Mouse (Mus musculus) CD4-positive, CD25-positive, alpha-beta regulatory T cell, adult 9 weeks (primary cell): ENCODE measurements around the gene Mrpl58. TPM values are rescaled to one million over a fixed set of nuclear protein-coding genes. Genes with fewer than 3 reads are reported as not detected.

Source experiments
- polyA plus RNA-seq: library from polyadenylated mRNA; unstranded; fragments of 100-300 nt; shearing (Covaris generic); gene quantifications from one replicate; pipeline ENCODE4 v1.2.1, GENCODE M21; 2017

Mrpl58 gene
- 206 TPM for polyA plus RNA-seq

DNA sequence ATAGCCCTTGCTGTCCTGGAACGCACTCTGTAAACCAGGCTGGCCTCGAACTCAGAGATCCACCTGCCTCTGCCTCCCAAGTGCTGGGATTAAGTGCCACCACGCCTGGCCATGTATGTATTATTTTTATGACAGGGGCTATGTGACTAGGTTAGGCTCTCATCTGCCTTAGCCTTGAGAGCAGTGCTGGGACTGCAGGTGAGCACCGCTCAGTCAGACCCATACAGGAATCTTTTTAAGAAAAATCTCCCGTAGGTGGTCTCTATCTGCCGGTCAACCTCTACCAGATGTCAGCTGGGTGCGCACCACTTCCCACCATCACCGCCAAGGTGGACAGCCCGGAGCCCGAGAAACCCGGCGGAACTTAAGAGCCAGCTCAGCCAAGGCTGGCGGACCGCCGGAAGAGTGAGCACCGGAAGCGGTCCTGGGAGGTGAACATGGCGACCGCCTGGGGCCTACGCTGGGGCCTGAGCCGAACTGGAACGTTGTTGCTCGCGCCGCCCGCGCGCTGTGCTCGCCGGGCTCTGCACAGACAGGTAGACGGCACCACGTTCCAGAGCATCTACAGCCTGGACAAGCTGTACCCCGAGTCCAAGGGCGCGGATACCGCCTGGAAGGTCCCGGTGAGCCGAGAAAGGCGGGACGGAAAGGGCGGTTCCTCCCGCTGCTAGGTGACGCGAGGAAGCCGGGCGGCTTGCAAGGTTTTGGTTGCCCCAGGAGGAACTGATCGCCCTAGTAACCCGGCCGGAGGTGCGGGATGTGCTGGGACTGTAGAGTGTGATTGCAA is at the start of gene Mrpl58:
Gene Mrpl58 (plus strand): TSS at position 415 of the 787 bp plus-strand sequence.

DNA sequence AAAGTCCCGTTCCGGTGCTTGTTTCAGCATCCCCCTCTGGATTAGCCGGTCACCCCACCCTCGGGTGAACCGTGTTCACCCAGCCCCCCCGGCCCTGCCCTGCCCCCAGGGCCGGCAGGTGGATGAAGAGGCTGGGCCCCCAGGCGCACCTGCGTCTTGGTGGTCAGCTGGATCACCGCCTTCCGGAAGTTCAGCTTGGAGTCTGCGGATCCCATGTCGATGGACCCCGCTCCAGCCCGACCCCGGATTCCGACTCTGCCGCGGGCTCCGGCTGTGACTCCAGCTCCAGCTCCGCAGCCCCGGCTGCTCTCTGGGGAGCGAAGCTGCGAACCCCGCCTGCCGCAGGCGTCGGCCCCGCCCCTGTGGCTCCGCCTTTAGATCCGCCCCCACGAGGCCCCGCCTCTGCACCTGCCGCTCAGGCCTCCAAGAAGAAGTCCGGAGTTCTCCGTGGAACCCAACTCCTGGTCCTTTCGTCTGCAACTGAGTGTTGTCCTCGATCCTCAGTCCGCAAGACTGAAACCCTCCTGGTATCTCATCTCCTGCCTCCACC is 36.1 kb upstream of the Mrpl58 start, which contains the start of gene Hid1:
Gene Hid1 (minus strand): TSS at position 362 of the 550 bp plus-strand sequence.

DNA sequence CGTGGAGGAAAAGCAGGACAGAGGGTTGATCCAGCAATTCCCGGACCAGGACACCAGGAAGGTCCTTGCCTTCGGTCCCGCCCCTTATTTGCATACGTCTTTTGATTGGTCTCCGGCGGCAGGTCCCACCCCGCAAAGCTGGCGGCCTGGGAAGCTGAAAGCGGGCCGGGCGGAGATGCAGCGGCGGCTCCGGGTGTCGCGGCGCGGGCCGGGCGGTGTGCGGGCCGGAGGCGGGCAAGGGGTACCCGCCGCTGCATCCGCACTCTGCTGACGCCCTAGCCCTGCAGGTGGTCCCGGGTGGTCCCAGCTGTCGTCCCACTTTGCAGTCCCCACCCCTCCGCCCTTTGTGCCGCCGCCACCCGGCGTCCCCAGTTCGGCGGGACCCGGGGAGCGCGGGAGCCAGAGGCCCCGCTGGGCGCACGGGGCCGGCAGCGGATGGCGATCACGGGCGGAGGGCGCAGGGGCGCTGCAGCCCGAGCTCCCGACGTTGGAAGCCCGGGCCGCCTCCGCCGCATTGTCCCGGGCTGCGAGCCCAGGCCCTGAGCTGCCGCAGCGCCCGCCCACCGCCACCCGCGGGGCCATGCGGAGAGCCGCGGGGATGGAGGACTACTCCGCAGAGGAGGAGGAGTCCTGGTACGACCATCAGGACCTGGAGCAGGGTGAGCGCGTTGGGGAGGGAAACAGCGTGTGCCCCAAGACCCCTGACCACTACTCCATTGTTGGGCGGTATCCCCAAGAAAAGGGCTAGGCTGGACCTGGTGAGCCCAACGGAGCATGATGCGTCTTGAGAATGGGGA is 21.6 kb upstream of the Mrpl58 start, which contains the start of gene Cdr2l:
Gene Cdr2l (plus strand): TSS at position 174 of the 797 bp plus-strand sequence.

DNA sequence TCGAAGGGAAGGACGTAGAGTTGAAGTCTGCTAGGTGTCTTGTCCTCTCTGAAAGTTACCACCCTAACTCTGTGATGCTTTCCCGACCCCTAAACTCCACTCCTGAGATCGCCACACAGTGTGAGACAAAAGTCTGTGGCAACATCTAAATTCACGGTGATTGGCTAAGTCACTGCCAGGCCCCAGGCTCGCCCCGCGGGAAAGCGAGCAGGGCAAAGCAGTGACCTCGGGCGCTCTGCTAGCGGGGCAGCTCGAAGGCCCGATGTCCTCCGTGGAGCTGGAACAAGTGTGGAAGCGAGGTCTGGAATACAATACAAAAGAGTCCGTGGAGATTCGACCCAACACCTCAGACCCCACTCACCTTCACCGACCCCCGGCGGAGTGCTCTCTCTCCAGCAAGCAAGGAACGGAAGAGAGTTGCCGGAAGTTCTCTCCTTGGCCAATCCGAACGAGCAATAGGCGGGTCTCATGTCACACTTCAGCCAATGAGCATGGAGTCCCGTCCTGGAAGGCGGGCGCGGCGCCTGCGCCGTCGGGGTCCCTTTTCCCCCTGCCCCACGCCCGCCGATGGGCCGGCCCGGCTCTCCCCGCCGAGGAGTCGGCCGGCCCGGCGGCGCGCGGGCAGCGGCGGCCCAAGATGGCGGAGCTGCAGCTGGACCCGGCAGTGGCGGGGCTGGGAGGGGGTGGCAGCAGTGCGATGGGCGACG is 16.1 kb downstream of the Mrpl58 start, which contains the start of the genes Atp5h and Kctd2:
Gene Atp5h (minus strand): TSS at position 432 of the 707 bp plus-strand sequence.
Gene Kctd2 (plus strand): TSS at position 598 of the 707 bp plus-strand sequence.

DNA sequence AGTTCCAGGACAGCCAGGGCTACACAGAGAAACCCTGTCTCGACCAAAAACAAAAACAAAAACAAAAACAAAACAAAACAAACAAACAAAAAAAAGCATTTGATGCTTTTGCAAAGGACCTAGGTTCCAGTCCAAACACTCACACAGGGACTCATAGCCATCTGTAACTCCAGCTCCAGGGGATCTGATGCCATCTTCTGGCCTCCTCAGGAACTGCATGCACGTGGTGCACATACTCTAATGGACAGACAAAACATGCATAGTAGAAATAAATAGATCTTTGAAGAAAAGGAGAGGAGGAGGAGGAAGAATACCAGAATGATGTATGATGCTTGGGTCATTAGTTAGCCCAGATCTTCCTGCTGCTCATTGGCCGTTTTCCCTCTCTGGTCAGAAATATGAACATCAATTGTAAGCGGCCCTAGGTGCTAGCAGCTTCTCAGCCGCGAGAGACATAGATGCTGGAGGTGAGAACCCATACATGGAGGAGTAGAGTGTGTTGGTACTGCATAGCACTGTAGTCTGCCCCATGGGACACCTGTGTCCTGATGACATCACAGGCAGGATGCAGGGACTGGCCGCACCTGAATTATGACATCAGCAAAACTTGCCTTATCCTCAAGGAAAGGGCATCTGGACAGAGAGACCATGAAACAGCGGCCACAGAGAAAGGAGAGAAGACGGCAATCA is 36.5 kb downstream of the Mrpl58 start, which contains the start of gene Trim80:
Gene Trim80 (plus strand): TSS at position 640 of the 690 bp plus-strand sequence.

Other genes starting within 250 kb of the Mrpl58 start
- gene Slc9a3r1, start 240.4 kb upstream of the Mrpl58 start, polyA plus RNA-seq, result 407 TPM
- gene Tmem104, start 216.3 kb upstream of the Mrpl58 start, polyA plus RNA-seq, result 16.5 TPM
- gene Nat9, start 215.9 kb upstream of the Mrpl58 start, polyA plus RNA-seq, result 14.4 TPM
- not detected for gene Grin2c, start 136.5 kb upstream of the Mrpl58 start, polyA plus RNA-seq
- 44.7 TPM for gene Fdxr, start 126.7 kb upstream of the Mrpl58 start, polyA plus RNA-seq
- gene Fads6, start 106.1 kb upstream of the Mrpl58 start, polyA plus RNA-seq, result 1.6 TPM
- gene Otop2, start 96.6 kb upstream of the Mrpl58 start, polyA plus RNA-seq, result not detected
- gene Ush1g, start 81.7 kb upstream of the Mrpl58 start, polyA plus RNA-seq, result not detected
- gene Otop3, start 69.0 kb upstream of the Mrpl58 start, polyA plus RNA-seq, result not detected
- 16.5 TPM for gene Hid1, start 36.0 kb upstream of the Mrpl58 start, polyA plus RNA-seq
- not detected for gene Cdr2l, start 21.8 kb upstream of the Mrpl58 start, polyA plus RNA-seq
- 760 TPM for gene Atp5h, start 16.2 kb downstream of the Mrpl58 start, polyA plus RNA-seq
- 4.4 TPM for gene Kctd2, start 16.4 kb downstream of the Mrpl58 start, polyA plus RNA-seq
- not detected for gene Trim80, start 36.8 kb downstream of the Mrpl58 start, polyA plus RNA-seq
- gene Slc16a5, start 58.7 kb downstream of the Mrpl58 start, polyA plus RNA-seq, result 23.6 TPM
- gene Armc7, start 71.9 kb downstream of the Mrpl58 start, polyA plus RNA-seq, result 115 TPM
- gene Nt5c, start 88.1 kb downstream of the Mrpl58 start, polyA plus RNA-seq, result 388 TPM
- 645 TPM for gene Jpt1, start 110.6 kb downstream of the Mrpl58 start, polyA plus RNA-seq
- 775 TPM for gene Sumo2, start 132.5 kb downstream of the Mrpl58 start, polyA plus RNA-seq
- gene Nup85, start 160.7 kb downstream of the Mrpl58 start, polyA plus RNA-seq, result 95.7 TPM
- gene Mrps7, start 200.2 kb downstream of the Mrpl58 start, polyA plus RNA-seq, result 68.3 TPM
- 71.5 TPM for gene Gga3, start 200.3 kb downstream of the Mrpl58 start, polyA plus RNA-seq
- gene Mif4gd, start 209.2 kb downstream of the Mrpl58 start, polyA plus RNA-seq, result 198 TPM
- gene Slc25a19, start 224.5 kb downstream of the Mrpl58 start, polyA plus RNA-seq, result 70.8 TPM